Mouse (Mus musculus) monocyte, adult 5-6 weeks (primary cell): ENCODE data around the gene Usp36. TPM values are rescaled to one million over a fixed set of nuclear protein-coding genes. Genes with fewer than 3 reads are reported as not detected.

Experiments
- total RNA-seq: library from RNA; stranded (forward); fragments of 200-1000, 200-491, 200-594 nt; gene quantifications from 3 replicates; pipeline ENCODE4 v1.2.3, GENCODE M21; 2017

Usp36 gene
- total RNA-seq, 1 experiment from 2014 or later: 14.8 TPM

Other genes with a start within 250 kb of the Usp36 start
- 0.19 to 2.2 TPM in 2 of 3 replicates, not detected in the other for gene Dnah17, start 159.6 kb downstream of the Usp36 start, total RNA-seq
- 110 to 193 TPM (median 136 TPM) in 3 replicates for gene Cyth1, start 41.7 kb downstream of the Usp36 start, total RNA-seq
- gene Cep295nl, start 52.3 kb upstream of the Usp36 start, total RNA-seq: 1.6 to 2.8 TPM in 2 of 3 replicates, not detected in the other
- 19.4 to 46.1 TPM (median 27.0 TPM) in 3 replicates for gene Timp2, start 65.5 kb upstream of the Usp36 start, total RNA-seq
- gene Lgals3bp, start 111.8 kb upstream of the Usp36 start, total RNA-seq: 16.7 to 76.6 TPM (median 44.4 TPM) in 3 replicates
- 16.7 to 31.7 TPM (median 22.8 TPM) in 3 replicates for gene Cant1, start 128.8 kb upstream of the Usp36 start, total RNA-seq
- gene C1qtnf1, start 138.0 kb upstream of the Usp36 start, total RNA-seq: not detected in 3 replicates
- 9.4 to 14.5 TPM (median 13.7 TPM) in 3 replicates for gene Engase, start 186.6 kb upstream of the Usp36 start, total RNA-seq